Mouse (Mus musculus) hindbrain, embryonic 12.5 days (tissue): ENCODE measurements at regions not wholly inside any gene's neighbourhood (a gene's known extent, or its start where the extent isn't known, plus 50 kb on each side); places are given as distances from the start of the nearest gene placed in this dataset.

Experiments
- ATAC-seq: fragments of 200-750 bp; cut with Nextera tagmentation; 2 replicates; pipeline ENCODE4 v1.8.0; 2017; ENCODE audit warnings: moderate TSS enrichment; ENCODE audit not compliant: low FRiP score
- H3K27ac ChIP-seq: fragments of 300-500 bp; sonication (generic); 2 replicates; pipeline ENCODE4 v1.5.1; 2016; ENCODE audit warnings: mild to moderate bottlenecking
- H3K27me3 ChIP-seq: fragments of 300-500 bp; sonication (generic); 2 replicates; pipeline ENCODE4 v1.6.1; 2016; ENCODE audit warnings: mild to moderate bottlenecking
- H3K36me3 ChIP-seq: fragments of 300-500 bp; sonication (generic); 2 replicates; pipeline ENCODE4 v1.6.1; 2016; ENCODE audit warnings: mild to moderate bottlenecking
- H3K4me1 ChIP-seq: fragments of 300-500 bp; sonication (generic); 2 replicates; pipeline ENCODE4 v1.6.1; 2016
- H3K4me2 ChIP-seq: fragments of 300-500 bp; sonication (generic); replicated peaks from 2 replicates; pipeline ENCODE4 v1.6.1; 2016; ENCODE audit warnings: mild to moderate bottlenecking
- H3K4me3 ChIP-seq: fragments of 300-500 bp; sonication (generic); 2 replicates; pipeline ENCODE4 v1.5.1; 2016; ENCODE audit warnings: mild to moderate bottlenecking
- H3K9ac ChIP-seq: fragments of 300-500 bp; sonication (generic); 2 replicates; pipeline ENCODE4 v1.6.1; 2016; ENCODE audit warnings: mild to moderate bottlenecking, moderate library complexity
- H3K9me3 ChIP-seq: fragments of 300-500 bp; sonication (generic); replicated peaks from 2 replicates; pipeline ENCODE4 v1.6.1; 2016; ENCODE audit warnings: mild to moderate bottlenecking
- WGBS: fragments of 180-500 bp; shearing (Covaris S2); methylation state at CpG from one replicate; pipeline ENCODE4 v1.1.7; 2016; 5-methylcytosine and 5-hydroxymethylcytosine counted together

DNA sequence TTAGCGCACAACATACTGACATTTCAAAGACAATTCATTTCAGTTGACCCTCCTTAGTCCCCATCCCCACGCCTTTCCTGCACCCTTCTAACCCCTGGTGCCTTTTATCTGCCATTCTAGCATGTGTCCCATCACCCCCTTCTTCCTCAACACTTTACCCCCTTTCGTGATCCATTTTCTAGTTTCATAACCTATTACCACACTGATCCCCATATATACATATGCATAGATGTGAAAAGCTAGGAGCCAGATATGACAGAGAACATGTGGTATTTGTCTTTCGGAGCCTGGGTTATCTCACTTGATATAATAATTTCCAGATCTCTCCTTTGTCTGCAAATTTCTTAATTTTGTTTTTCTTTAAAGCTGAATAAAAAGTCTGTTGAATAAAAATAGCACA is 154.9 kb downstream of the Tm2d1 start:
- Histone ChIP-seq H3K27me3 (no peaks in the 10 kb centered on the region), H3K4me3 (no peak overlapping the region), H3K4me1 (0 out of 2 replicates have a peak, but pooled peaks cover 5% of the 10 kb centered on the region), H3K9me3 (no peaks in the 10 kb centered on the region), H3K4me2 (no peak overlapping the region), H3K27ac (no peak overlapping the region), H3K9ac (no peak overlapping the region), H3K36me3 (no peaks in the 10 kb centered on the region)
- ATAC-seq: no peak
- WGBS: 89% methylated on average over 4 of the region's 4 CpGs

- Histone ChIP-seq H3K9ac (no peak overlapping the region), H3K27ac (no peak overlapping the region), H3K27me3 (no peaks in the 10 kb centered on the region), H3K4me3 (no peak overlapping the region), H3K36me3 (no peaks in the 10 kb centered on the region), H3K4me1 (0 out of 2 replicates have a peak, but pooled peaks cover 7% of the 10 kb centered on the region), H3K4me2 (no peak overlapping the region), H3K9me3 (no peaks in the 10 kb centered on the region)
- no peak for ATAC-seq
- WGBS: 80% methylated on average over 7 of the region's 7 CpGs
Observed at GRCm38 (mm10) chr4:98224366-98224765, 158.7 kb downstream of the Tm2d1 start.

GRCm38 (mm10) chr4:98223429-98223828 is 159.7 kb downstream of the Tm2d1 start:
- Histone ChIP-seq H3K27me3 (no peaks in the 10 kb centered on the region), H3K4me1 (0 out of 2 replicates have a peak, but pooled peaks cover 7% of the 10 kb centered on the region), H3K4me3 (no peak overlapping the region), H3K4me2 (no peak overlapping the region), H3K36me3 (no peaks in the 10 kb centered on the region), H3K27ac (peak overlapping the region; percentile 30; the same call in 1 of the 2 replicates), H3K9ac (no peak overlapping the region), H3K9me3 (no peaks in the 10 kb centered on the region)
- ATAC-seq: no peak
- WGBS: 58% methylated on average over 8 of the region's 8 CpGs

DNA sequence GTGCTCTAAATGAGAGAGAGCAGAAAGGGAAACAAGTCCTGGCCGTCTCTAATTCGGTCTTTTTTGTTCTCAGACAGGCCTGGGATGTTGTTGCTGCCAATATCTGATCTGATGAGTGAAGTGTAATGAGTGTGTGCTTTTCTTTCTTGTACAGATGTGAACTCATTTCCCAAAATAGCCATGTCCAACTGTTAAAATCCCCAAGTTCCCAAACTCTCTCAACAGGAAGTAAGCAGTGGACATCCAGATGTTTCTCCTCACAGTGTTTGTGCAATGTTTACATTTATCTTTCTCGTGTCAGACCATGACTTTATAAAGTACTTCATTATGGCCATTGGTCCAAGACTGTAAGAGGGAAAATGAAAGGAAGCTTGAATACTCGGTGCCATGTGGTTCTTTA is 161.5 kb downstream of the Tm2d1 start:
- Histone ChIP-seq H3K9ac (no peak overlapping the region), H3K9me3 (no peaks in the 10 kb centered on the region), H3K4me3 (no peak overlapping the region), H3K4me1 (0 out of 2 replicates have a peak, but pooled peaks cover 7% of the 10 kb centered on the region), H3K36me3 (no peaks in the 10 kb centered on the region), H3K27ac (no peak overlapping the region), H3K27me3 (no peaks in the 10 kb centered on the region), H3K4me2 (no peak overlapping the region)
- WGBS: 71% methylated on average over 4 of the region's 4 CpGs
- no peak for ATAC-seq

- H3K4me2 ChIP-seq: no peak overlapping the region
- no peak overlapping the region for H3K27ac ChIP-seq
- H3K4me3 ChIP-seq: no peak overlapping the region
- H3K27me3 ChIP-seq: no peaks in the 10 kb centered on the region
- H3K9ac ChIP-seq: no peak overlapping the region
- WGBS: 92% methylated on average over 5 of the region's 5 CpGs
- no peak for ATAC-seq
- no peaks in the 10 kb centered on the region for H3K9me3 ChIP-seq
- H3K36me3 ChIP-seq: no peaks in the 10 kb centered on the region
- H3K4me1 ChIP-seq: no peaks in the 10 kb centered on the region
Observed at GRCm38 (mm10) chr4:98215218-98215617, 167.9 kb downstream of the Tm2d1 start.

DNA sequence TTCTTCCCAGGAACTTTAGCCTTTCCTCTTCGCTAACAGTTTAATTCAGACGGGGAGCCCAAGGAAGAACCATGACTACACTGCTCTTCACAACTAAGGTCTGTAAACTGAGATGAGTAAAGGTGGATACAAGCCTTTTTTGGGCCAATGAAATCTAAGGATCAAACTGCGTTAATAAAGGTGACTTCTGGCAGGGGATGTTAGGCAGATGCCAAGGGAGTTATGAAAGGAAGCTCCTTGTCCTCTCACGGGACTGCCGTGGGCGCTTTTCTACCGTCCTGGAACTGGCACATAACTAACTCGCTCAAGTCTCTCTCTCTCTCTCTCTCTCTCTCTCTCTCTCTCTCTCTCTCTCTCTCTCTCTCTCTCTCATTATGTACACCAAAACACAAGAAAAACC is 175.7 kb downstream of the Tm2d1 start:
- H3K36me3 ChIP-seq: no peaks in the 10 kb centered on the region
- H3K4me2 ChIP-seq: no peak overlapping the region
- H3K9ac ChIP-seq: no peak overlapping the region
- H3K4me3 ChIP-seq: no peak overlapping the region
- no peaks in the 10 kb centered on the region for H3K27me3 ChIP-seq
- H3K9me3 ChIP-seq: no peaks in the 10 kb centered on the region
- ATAC-seq: no peak
- H3K4me1 ChIP-seq: no peaks in the 10 kb centered on the region
- H3K27ac ChIP-seq: no peak overlapping the region
- 90% methylated on average over 8 of the region's 8 CpGs for WGBS

GRCm38 (mm10) chr4:98206245-98206970 is 176.7 kb downstream of the Tm2d1 start:
- H3K4me1 ChIP-seq: no peaks in the 10 kb centered on the region
- no peak for ATAC-seq
- H3K9ac ChIP-seq: no peak overlapping the region
- no peaks in the 10 kb centered on the region for H3K9me3 ChIP-seq
- H3K4me3 ChIP-seq: no peak overlapping the region
- no peak overlapping the region for H3K4me2 ChIP-seq
- H3K27me3 ChIP-seq: no peaks in the 10 kb centered on the region
- H3K36me3 ChIP-seq: no peaks in the 10 kb centered on the region
- WGBS: 55% methylated on average over 6 of the region's 6 CpGs
- H3K27ac ChIP-seq: no peak overlapping the region

DNA sequence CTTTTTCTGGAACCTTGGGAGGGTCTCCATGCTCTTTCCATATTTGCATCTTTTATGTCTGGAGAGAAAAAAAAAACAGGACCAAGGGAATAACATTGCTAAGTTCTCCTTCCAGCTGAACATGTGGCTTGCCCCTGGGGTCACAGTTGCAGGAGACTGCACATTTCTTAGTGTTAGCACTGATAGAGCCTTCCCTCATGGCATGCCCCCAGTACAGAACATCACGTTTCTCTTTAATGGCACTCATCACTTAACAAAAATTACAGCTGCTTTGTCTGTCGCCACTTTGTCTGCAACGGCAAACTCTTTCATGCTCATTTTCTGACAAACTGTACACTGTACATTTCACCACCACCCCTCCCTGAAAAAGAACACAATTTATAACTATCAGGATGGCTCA is 180.0 kb downstream of the Tm2d1 start:
- H3K9me3 ChIP-seq: no peaks in the 10 kb centered on the region
- WGBS: 86% methylated on average over 3 of the region's 3 CpGs
- H3K27ac ChIP-seq: no peak overlapping the region
- ATAC-seq: no peak
- no peak overlapping the region for H3K9ac ChIP-seq
- no peaks in the 10 kb centered on the region for H3K36me3 ChIP-seq
- no peak overlapping the region for H3K4me3 ChIP-seq
- H3K27me3 ChIP-seq: no peaks in the 10 kb centered on the region
- H3K4me2 ChIP-seq: no peak overlapping the region
- no peaks in the 10 kb centered on the region for H3K4me1 ChIP-seq

DNA sequence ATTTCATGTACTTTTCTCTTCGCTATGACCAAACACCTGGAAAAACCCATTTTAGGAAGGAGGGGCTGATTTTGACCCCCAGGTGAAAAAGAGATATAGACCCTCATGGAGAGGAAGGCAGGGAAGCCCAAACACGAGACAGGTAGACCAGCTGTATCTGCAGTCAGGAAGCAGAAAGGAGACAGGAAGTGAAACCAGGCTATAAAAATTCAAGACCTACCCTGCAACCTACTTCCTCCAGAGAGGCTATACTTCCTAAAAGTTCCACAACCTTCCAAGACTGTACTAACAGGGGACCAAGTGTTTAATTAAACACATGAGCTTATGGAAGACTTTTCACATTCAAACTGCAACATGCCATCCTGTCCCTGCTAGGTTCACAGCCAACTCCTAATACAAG is 180.9 kb downstream of the Tm2d1 start:
- ATAC-seq: no peak
- Histone ChIP-seq H3K27ac (no peak overlapping the region), H3K4me1 (no peaks in the 10 kb centered on the region), H3K36me3 (no peaks in the 10 kb centered on the region), H3K9ac (no peak overlapping the region), H3K4me3 (no peak overlapping the region), H3K27me3 (no peaks in the 10 kb centered on the region), H3K9me3 (no peaks in the 10 kb centered on the region), H3K4me2 (no peak overlapping the region)
- whole genome bisulfite sequencing: 93% methylated on average over 2 of the region's 2 CpGs

- no peaks in the 10 kb centered on the region for H3K36me3 ChIP-seq
- no peaks in the 10 kb centered on the region for H3K4me1 ChIP-seq
- ATAC-seq: no peak
- no peaks in the 10 kb centered on the region for H3K9me3 ChIP-seq
- H3K4me3 ChIP-seq: no peak overlapping the region
- no peak overlapping the region for H3K27ac ChIP-seq
- H3K27me3 ChIP-seq: no peaks in the 10 kb centered on the region
- H3K9ac ChIP-seq: no peak overlapping the region
- no peak overlapping the region for H3K4me2 ChIP-seq
- 84% methylated on average over 3 of the region's 3 CpGs for WGBS
Observed at GRCm38 (mm10) chr4:98201102-98201501, 182.0 kb downstream of the Tm2d1 start.

GRCm38 (mm10) chr4:98200701-98201100 is 182.4 kb downstream of the Tm2d1 start:
- Histone ChIP-seq H3K27me3 (no peaks in the 10 kb centered on the region), H3K9me3 (no peaks in the 10 kb centered on the region), H3K4me2 (no peak overlapping the region), H3K9ac (no peak overlapping the region), H3K4me1 (no peaks in the 10 kb centered on the region), H3K4me3 (no peak overlapping the region), H3K36me3 (no peaks in the 10 kb centered on the region), H3K27ac (no peak overlapping the region)
- no peak for ATAC-seq
- 87% methylated on average over 1 of the region's 1 CpGs for WGBS

DNA sequence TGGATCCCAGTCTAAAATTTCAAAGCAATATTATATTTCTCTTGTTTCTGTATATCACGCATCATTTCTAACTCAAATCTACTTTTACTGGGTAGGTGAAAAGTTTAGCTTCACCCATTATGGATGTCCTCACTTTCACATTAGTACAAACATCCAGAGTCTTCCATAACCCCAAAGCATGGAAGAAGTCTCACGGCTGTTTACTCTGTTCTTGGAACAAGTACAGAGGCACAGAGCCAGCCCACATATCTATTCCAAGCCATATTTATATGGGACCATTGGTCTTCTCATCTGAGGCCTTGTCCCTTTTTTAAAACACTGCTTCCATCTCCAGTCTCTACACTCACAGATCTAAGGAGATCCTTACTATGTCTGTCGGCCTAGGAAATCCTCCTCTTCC is 192.8 kb downstream of the Tm2d1 start:
- H3K9me3 ChIP-seq: no peaks in the 10 kb centered on the region
- no peaks in the 10 kb centered on the region for H3K4me1 ChIP-seq
- no peak overlapping the region for H3K27ac ChIP-seq
- no peak overlapping the region for H3K9ac ChIP-seq
- no peak for ATAC-seq
- H3K4me2 ChIP-seq: no peak overlapping the region
- 87% methylated on average over 3 of the region's 3 CpGs for WGBS
- H3K27me3 ChIP-seq: no peaks in the 10 kb centered on the region
- no peak overlapping the region for H3K4me3 ChIP-seq
- H3K36me3 ChIP-seq: no peaks in the 10 kb centered on the region

DNA sequence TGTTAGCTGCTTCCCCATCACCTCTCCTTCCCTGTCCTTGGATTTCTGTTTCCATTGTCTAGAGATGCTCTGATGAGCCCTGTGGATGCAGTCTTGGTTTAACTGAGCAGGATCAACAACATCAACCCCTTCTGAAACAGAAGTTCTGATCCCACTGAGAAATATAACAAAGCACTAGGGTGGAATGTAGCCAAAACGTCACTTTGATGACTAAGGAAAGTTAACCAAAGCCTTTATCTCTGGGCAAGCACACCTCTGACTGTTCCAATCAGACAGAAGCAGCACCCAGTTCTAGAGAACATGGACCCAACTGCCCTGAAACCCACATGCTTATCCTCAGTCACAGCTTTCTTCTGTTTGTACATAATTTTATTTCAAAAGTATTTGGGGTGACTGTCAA is 193.2 kb downstream of the Tm2d1 start:
- Histone ChIP-seq H3K36me3 (no peaks in the 10 kb centered on the region), H3K27me3 (no peaks in the 10 kb centered on the region), H3K4me3 (no peak overlapping the region), H3K27ac (no peak overlapping the region), H3K9me3 (no peaks in the 10 kb centered on the region), H3K4me2 (no peak overlapping the region), H3K9ac (no peak overlapping the region), H3K4me1 (no peaks in the 10 kb centered on the region)
- no peak for ATAC-seq
- WGBS: 78% methylated on average over 1 of the region's 1 CpGs
